Mouse (Mus musculus) lung, postnatal 0 days (tissue): Measurements from ENCODE around the gene Nbea.

Experiments used
- CTCF ChIP-seq: IDR thresholded peaks from 2 replicates; pipeline ENCODE4 v1.5.1; 2016; ENCODE audit warnings: antibody characterized with exemption, mild to moderate bottlenecking
- EP300 ChIP-seq: IDR thresholded peaks from 2 replicates; pipeline ENCODE4 v1.6.1; 2016; ENCODE audit warnings: antibody characterized with exemption, mild to moderate bottlenecking, control low read depth

- TF ChIP-seq CTCF = no peak
- no peak for TF ChIP-seq EP300
Measured at GRCm38 (mm10) chr3:55965723-55966156, 217.8 kb downstream of the Nbea start.
